Mouse (Mus musculus) stomach, embryonic 16.5 days (tissue): ENCODE measurements at regions not wholly inside any gene's neighbourhood (a gene's known extent, or its start where the extent isn't known, plus 50 kb on each side); places are given as distances from the start of the nearest gene placed in this dataset.

Experiments used
- ATAC-seq: fragments of 200-750 bp; cut with Nextera tagmentation; 2 replicates; pipeline ENCODE4 v1.8.0; 2017; ENCODE audit warnings: moderate number of reproducible peaks, moderate TSS enrichment; ENCODE audit not compliant: insufficient read depth, low FRiP score
- H3K27ac ChIP-seq: fragments of 300-500 bp; sonication (generic); 2 replicates; pipeline ENCODE4 v1.5.1; 2014; ENCODE audit warnings: low read length
- H3K27me3 ChIP-seq: fragments of 300-500 bp; sonication (generic); 2 replicates; pipeline ENCODE4 v1.6.1; 2014; ENCODE audit warnings: low read length, control low read depth, mixed read lengths; ENCODE audit not compliant: control insufficient read depth, insufficient read depth
- H3K36me3 ChIP-seq: fragments of 300-500 bp; sonication (generic); 2 replicates; pipeline ENCODE4 v1.6.1; 2014; ENCODE audit warnings: low read length; ENCODE audit not compliant: control insufficient read depth, insufficient read depth
- H3K4me1 ChIP-seq: fragments of 300-500 bp; sonication (generic); 2 replicates; pipeline ENCODE4 v1.6.1; 2014; ENCODE audit warnings: low read length, control low read depth, mixed read lengths; ENCODE audit not compliant: control insufficient read depth, insufficient read depth
- H3K4me2 ChIP-seq: fragments of 300-500 bp; sonication (generic); 2 replicates; pipeline ENCODE4 v1.6.1; 2014; ENCODE audit warnings: low read depth, low read length, mixed read lengths
- H3K4me3 ChIP-seq: fragments of 300-500 bp; sonication (generic); replicated peaks from 2 replicates; pipeline ENCODE4 v1.5.1; 2014; ENCODE audit warnings: mild to moderate bottlenecking, low read length
- H3K9ac ChIP-seq: fragments of 300-500 bp; sonication (generic); 2 replicates; pipeline ENCODE4 v1.6.1; 2014; ENCODE audit warnings: low read length
- H3K9me3 ChIP-seq: fragments of 300-500 bp; sonication (generic); replicated peaks from 2 replicates; pipeline ENCODE4 v1.6.1; 2016; ENCODE audit warnings: low read length, control low read depth; ENCODE audit not compliant: control insufficient read depth
- WGBS: fragments of 180-500 bp; shearing (Covaris S2); extraction: QIAGEN DNeasy Blood & Tissue Kit; methylation state at CpG from one replicate; pipeline ENCODE4 v1.1.7; 2014; 5-methylcytosine and 5-hydroxymethylcytosine counted together

- 78% methylated on average over 3 of the region's 3 CpGs for WGBS
- no peak for ATAC-seq
- H3K36me3 ChIP-seq = no peaks in the 10 kb centered on the region
- no peak overlapping the region for H3K9ac ChIP-seq
- H3K4me2 ChIP-seq = no peak overlapping the region
- no peak overlapping the region for H3K27ac ChIP-seq
- no peaks in the 10 kb centered on the region for H3K27me3 ChIP-seq
- H3K4me3 ChIP-seq = no peak overlapping the region
- H3K4me1 ChIP-seq = no peaks in the 10 kb centered on the region
- no peaks in the 10 kb centered on the region for H3K9me3 ChIP-seq
These were observed 440.9 kb downstream of the Nbas start for GRCm38 (mm10) chr12:13709806-13710205.

DNA sequence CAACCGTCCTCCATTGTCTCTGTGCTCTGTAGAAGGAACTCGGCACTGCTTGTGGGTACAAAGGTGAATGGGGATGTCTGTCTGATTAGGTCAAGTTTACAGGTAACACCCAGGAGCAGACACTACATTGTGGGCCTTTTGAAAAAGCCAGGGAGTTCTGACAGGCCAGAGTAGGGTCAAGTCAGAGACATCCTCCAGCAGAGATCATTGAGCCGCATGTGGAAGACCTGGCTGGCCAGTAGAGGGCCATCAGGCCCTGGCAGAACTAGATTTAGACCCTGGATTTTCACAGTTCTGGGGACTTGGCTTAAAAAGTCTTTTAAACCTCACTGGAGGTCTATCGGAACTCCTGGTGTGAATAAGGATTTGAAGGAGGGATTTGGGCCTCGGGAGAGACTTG lies 438.8 kb downstream of the Nbas start:
- Histone ChIP-seq H3K4me2 (no peak overlapping the region), H3K9ac (no peak overlapping the region), H3K27ac (no peak overlapping the region), H3K4me1 (no peaks in the 10 kb centered on the region), H3K9me3 (no peaks in the 10 kb centered on the region), H3K27me3 (no peaks in the 10 kb centered on the region), H3K4me3 (no peak overlapping the region), H3K36me3 (no peaks in the 10 kb centered on the region)
- ATAC-seq = no peak
- 80% methylated on average over 5 of the region's 5 CpGs for WGBS

DNA sequence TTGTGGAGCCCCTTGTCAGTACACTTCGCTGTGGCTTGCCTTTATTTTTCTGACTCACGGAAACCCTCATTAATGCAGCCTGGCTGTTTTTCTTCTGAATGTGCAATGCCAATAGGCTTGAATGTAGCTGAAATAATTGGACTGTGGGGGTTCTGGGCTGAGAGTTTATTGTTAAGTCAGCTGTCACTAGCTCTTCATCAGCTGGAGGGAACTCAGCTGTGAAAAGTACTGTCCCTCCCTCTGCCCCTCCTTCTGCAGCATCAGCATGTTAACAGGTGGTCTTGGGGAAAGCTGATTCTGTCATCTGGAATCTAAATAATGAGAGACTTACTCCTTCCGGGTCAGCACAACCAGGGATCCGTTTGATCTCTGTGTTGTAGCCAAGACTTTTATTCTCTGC lies 437.6 kb downstream of the Nbas start:
- Histone ChIP-seq H3K4me3 (no peak overlapping the region), H3K9me3 (no peaks in the 10 kb centered on the region), H3K9ac (no peak overlapping the region), H3K27me3 (no peaks in the 10 kb centered on the region), H3K4me1 (no peaks in the 10 kb centered on the region), H3K36me3 (no peaks in the 10 kb centered on the region), H3K4me2 (no peak overlapping the region), H3K27ac (no peak overlapping the region)
- ATAC-seq = no peak
- 46% methylated on average over 4 of the region's 4 CpGs for WGBS

DNA sequence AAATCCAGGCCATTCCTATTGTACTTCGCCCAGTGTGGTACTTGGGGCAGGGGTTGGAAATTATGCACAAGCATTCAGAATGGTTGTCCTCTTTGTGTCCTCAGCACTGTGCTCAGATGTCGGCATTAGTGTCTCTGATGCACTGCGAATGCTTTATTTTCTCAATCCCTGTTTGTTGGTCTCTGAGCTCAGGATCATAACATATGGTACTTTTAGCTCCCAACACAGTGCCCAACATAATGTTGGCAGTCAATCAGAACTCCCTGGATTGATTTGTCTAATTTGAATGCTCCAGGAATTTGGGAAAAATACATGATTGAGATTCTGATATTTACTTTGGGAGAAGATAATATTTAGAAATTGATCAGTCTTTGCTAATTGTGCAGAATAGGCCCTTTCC lies 434.7 kb downstream of the Nbas start:
- 85% methylated on average over 3 of the region's 3 CpGs for WGBS
- Histone ChIP-seq H3K36me3 (no peaks in the 10 kb centered on the region), H3K27me3 (no peaks in the 10 kb centered on the region), H3K27ac (no peak overlapping the region), H3K4me1 (no peaks in the 10 kb centered on the region), H3K9me3 (no peaks in the 10 kb centered on the region), H3K4me3 (no peak overlapping the region), H3K4me2 (no peak overlapping the region), H3K9ac (no peak overlapping the region)
- no peak for ATAC-seq

- H3K27ac ChIP-seq = no peak overlapping the region
- no peak overlapping the region for H3K4me3 ChIP-seq
- no peak overlapping the region for H3K9ac ChIP-seq
- 71% methylated on average over 2 of the region's 2 CpGs for WGBS
- H3K9me3 ChIP-seq = no peaks in the 10 kb centered on the region
- H3K36me3 ChIP-seq = no peaks in the 10 kb centered on the region
- no peak overlapping the region for H3K4me2 ChIP-seq
- H3K4me1 ChIP-seq = no peaks in the 10 kb centered on the region
- no peak for ATAC-seq
- H3K27me3 ChIP-seq = no peaks in the 10 kb centered on the region
These were observed 430.9 kb downstream of the Nbas start for GRCm38 (mm10) chr12:13699858-13700257.

- no peaks in the 10 kb centered on the region for H3K9me3 ChIP-seq
- no peak overlapping the region for H3K27ac ChIP-seq
- ATAC-seq = no peak
- 53% methylated on average over 4 of the region's 4 CpGs for WGBS
- H3K4me2 ChIP-seq = no peak overlapping the region
- H3K36me3 ChIP-seq = no peaks in the 10 kb centered on the region
- H3K27me3 ChIP-seq = no peaks in the 10 kb centered on the region
- H3K4me3 ChIP-seq = no peak overlapping the region
- no peak overlapping the region for H3K9ac ChIP-seq
- no peaks in the 10 kb centered on the region for H3K4me1 ChIP-seq
These were observed 429.9 kb downstream of the Nbas start for GRCm38 (mm10) chr12:13698834-13699233.

GRCm38 (mm10) chr12:13691394-13692165 lies 422.6 kb downstream of the Nbas start:
- no peaks in the 10 kb centered on the region for H3K27me3 ChIP-seq
- H3K27ac ChIP-seq = no peak overlapping the region
- no peak for ATAC-seq
- no peak overlapping the region for H3K9ac ChIP-seq
- H3K4me2 ChIP-seq = no peak overlapping the region
- no peaks in the 10 kb centered on the region for H3K4me1 ChIP-seq
- WGBS = 70% methylated on average over 2 of the region's 2 CpGs
- no peaks in the 10 kb centered on the region for H3K36me3 ChIP-seq
- H3K4me3 ChIP-seq = no peak overlapping the region
- H3K9me3 ChIP-seq = no peaks in the 10 kb centered on the region

GRCm38 (mm10) chr12:13677266-13677665 lies 408.3 kb downstream of the Nbas start:
- Histone ChIP-seq H3K9ac (no peak overlapping the region), H3K27ac (no peak overlapping the region), H3K27me3 (no peaks in the 10 kb centered on the region), H3K36me3 (no peaks in the 10 kb centered on the region), H3K4me3 (no peak overlapping the region), H3K9me3 (no peaks in the 10 kb centered on the region), H3K4me2 (no peak overlapping the region), H3K4me1 (no peaks in the 10 kb centered on the region)
- no peak for ATAC-seq
- WGBS = 44% methylated on average over 1 of the region's 1 CpGs

DNA sequence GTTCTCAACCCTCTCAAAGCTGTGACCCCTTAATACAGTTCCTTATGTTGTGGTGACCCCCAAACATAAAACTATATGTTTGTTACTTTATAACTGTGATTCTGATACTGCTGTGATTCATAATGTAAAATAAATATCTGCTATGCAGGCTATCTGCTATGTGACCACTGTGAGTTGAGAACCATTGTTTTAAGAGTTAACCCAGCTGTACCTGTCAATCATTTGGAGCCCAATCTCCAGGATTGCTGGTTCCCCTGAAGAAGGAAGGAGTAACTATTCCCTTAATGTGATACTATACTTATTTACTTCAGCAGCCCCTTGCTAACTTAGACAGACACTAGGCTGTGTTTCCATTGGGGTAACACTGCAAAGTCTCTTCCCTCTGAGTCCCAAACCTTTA lies 400.5 kb downstream of the Nbas start:
- Histone ChIP-seq H3K36me3 (no peaks in the 10 kb centered on the region), H3K9ac (no peak overlapping the region), H3K27ac (no peak overlapping the region), H3K9me3 (no peaks in the 10 kb centered on the region), H3K4me3 (no peak overlapping the region), H3K4me2 (no peak overlapping the region), H3K27me3 (no peaks in the 10 kb centered on the region), H3K4me1 (no peaks in the 10 kb centered on the region)
- no peak for ATAC-seq
